Mouse (Mus musculus) retina, postnatal 1 day (tissue): ENCODE data around the gene Pold1.

Experiments used
- DNase-seq: peaks from one replicate; pipeline ENCODE4 v3.0.0-alpha.2; 2012

Pold1 gene

DNA sequence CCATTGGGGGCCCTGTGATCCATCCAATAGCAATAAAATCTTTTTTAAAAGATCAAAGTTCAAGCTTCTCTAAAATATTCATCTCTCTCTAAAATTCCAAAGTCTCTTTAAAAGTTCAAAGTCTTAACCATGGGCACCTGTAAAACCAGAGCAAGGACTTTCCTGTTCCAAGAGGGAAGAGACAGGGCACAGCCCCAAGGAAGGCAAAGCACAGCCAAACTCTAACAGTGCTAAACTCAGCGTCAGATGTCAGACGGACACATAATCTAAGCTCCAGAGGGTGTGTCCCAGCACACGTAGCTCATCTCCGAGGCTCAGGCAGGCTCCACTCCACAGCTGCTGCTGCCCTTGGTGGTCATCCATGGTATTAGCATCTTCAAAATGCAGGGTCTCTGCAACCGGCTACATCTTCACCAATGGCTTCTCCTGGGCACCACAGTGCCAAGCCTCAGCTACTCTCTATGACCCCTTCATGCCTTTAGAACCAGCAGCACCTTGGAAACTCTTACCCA lies 27.7 kb upstream of the Pold1 start:
- peak; percentile 20 for DNase-seq

DNA sequence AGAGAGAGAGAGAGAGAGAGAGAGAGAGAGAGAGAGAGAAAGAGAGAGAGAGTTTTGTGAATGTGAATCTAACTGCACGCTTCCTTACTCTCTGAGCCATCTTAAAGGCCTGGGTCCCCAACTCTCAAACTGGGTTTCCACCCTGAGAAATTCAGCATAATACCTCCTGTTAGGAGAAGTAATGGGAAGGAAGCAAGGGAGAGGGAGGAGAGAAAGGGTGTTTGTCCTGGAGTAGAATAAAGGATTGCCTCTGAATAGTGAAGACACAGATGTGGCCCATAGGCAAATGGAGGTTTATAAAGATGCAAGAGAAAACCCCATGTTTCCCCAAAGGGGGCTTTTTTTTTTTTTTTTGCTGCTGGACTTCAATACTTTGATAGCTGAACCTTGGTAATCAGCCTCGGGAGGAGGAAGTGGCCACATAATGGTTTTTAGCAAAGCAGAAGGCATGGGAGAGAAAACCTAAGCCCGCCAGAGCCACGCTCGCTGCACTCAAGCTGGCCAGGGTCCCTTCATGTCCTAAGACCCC lies 24.4 kb upstream of the Pold1 start:
- DNase-seq, result no peak

DNA sequence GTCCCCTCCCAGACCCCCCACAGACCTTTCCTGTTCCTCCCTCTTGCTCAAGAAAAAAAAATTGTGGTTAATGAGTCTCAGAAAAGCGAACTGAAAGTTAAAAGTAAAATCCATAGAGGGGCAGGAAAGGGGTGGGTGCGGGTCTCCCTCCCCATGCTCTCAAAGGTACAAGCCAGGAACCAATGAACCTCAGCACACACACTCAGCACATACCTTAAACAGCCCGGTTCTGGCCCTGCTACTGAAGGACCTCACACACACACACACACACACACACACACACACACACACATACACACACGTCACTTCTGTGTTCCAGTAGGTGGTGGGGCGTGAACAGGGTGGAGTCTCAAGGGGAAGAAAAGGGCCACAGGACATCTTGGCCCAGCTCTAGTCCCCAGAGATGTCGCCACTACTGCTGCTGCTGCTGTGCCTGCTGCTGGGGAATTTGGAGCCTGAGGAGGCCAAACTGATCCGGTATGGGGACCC lies 23.6 kb upstream of the Pold1 start, which contains the start of gene Napsa:
Gene Napsa (plus strand): TSS at position 168 of the 489 bp plus-strand sequence.
- DNase-seq, result no peak

DNA sequence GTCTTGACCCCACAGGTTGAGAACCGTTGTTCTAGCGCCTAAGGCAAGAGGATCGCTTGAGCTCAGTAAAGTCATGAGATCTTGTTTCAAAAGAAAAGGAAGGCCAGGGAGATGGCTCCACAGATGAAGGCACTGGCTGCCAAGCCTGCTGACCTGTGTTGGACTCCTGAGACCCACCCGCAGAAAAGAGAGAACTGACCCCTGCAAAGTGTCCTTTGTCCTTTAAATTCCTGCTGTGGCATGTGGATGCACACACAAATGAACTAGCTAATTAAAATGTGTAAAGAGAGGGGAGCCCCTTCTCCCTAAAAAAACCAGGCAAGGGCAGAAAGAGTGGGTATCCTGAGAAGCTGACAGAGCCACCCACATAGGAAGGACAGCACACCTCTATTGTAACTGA lies 23.2 kb upstream of the Pold1 start:
- DNase-seq, result no peak

DNA sequence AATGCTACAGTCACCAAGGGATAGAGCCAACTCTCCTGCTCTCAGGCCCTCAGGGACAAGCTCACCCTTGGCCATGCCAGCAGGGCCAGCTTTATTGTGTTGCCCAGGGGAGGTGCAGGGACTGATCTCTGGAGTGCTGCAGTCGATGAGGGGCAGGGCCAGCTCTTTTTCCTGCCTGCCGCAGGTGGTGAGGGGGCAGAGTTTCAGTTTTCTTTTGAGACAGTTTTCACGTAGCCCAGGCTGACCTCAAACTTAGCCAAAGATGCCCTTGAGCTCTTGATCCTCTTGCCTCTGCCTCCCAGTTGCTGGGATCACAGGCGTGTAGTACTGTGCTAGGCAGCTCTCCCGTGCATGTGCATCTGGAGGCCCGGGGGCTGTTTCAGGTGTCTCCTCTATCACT lies 22.3 kb upstream of the Pold1 start:
- DNase-seq, result no peak

DNA sequence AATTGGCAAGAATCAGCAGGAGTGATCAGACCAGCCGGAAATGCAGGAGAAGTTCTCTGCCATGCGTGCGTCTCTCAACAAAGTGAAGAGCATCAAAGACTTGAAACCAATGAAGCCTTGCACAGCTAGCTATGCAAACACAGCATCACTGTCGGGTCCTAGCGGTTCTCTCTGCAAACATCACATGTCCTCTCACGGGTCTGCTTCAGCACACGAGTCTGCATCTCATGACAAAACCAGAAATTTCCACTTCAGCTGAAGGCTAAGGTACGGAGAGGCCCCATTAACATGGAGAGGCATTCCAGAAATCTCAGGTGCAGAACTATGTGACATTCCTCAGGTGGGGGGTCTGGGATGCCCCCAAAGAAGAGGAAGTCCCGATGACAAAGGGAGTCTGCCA lies 20.2 kb upstream of the Pold1 start:
- no peak for DNase-seq

DNA sequence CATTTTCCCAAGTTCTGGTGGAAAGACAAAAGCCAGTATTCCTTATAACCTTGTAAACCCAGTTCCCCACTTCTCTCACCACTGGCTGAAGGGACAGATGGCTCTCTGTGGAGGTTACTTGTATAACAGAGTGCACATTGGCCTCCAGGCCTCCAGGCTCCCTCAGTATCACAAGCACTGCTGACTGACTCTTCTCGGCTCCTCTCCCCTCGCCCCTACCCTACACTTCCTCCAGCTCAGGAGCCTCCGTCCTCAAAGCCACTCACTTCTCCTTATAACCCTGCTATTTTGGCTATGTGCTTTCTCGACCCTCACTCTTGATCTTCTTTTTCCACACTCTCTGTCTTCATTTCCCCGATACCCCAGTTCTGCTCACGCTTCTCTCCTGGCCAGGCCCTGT lies 16.8 kb upstream of the Pold1 start:
- DNase-seq, result no peak

DNA sequence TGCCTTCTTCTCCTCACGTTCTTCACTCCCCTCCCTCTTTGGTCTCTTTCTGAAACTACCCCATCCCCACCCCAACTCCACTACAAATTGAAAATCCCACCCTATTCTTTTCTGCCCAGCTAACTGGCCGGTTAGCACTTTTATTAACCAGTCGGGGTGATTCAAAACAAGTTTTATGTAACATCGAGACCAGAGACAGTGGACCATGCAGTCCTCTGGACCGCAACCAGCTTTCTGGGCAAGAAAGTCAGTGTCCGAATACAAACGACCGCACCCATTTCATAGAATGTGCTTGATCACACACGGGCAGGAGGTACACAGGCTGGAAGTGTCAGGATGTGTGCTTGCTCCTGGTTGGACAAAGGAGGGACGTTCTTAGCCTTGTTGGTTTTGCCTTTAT lies 15.8 kb upstream of the Pold1 start:
- no peak for DNase-seq

DNA sequence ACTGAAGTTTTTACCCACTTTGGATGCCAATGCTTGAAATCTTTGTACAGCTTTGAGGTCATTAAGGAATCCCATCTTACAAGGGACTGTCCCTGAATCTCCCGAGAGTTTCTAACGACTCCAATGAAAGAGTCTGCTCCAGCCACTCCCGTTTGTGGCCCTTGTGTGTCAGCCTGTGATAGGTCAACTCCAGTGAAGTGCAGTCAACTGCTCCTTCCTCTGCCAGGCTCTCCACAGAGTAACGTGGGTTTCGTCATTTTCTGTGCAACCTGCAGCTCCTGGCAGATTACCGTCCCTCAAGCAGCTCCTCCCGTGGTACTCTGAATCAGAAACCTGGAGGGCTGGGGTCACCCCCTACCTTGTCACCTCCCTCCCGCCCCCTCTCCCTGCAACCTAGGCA lies 14.6 kb upstream of the Pold1 start:
- no peak for DNase-seq

DNA sequence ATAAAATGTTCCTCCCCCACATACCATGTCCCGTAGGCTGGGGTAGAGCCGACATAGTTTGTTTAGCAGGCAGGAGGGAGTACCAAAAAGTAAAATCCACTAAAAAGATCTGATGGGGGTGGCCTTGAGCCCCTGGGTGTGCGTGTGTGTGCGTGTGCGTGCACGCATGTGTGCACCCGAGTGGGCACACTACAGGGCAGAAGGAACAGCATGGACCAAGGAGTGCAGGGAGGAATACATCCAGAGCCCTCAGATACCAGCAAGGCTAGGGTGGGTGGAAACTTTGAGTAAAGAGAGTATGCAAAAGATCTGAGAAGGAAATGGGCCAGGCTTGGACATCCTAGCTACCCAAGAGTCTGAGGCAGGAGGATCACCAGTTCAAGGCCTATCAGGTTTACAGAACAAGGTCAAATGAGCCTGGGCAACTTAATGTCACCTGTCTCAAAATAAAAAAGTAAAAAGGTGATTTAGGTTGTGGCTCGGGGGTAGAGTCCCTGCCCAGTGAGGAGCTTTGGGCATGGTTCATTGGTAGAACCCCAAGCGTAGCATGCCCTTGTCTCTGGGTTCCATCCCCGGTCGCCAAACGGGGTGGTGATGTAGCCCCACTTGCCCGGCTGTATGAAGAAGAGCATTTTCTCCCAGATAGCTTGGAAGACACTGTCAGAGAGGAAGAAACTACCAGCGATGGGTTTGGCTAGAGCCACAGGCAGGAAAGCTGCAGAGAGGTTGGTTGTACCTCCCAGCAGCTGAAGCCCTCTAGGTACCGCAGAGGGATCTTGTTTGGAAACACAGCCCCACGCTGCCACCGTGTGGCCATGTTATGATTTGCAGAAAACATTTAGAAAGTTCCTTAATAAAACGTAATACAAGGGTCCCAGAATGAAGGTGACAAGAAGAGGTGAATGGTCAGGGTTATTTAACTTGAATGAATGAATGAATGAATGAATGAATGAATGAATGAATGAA lies 12.1 kb upstream of the Pold1 start:
- DNase-seq, result peak; percentile 86

DNA sequence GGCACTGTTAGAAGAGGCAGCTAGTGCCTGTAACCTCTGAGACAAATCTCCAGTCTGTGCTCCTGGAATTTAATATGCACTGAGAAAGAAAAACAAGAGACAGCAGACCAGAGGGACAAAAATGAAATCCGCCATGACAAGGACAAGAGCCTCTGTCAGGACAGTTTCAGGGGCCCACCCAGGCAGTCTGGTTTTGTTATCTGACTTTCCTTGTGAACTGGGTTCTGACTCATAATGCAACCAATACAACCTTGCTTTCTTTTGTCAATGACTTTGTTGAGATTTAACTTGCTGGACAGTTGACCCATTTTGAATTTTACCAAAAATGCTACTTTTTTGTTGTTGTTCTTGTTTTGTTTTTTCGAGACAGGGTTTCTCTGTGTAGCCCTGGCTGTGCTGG lies 9.0 kb upstream of the Pold1 start:
- DNase-seq, result no peak

DNA sequence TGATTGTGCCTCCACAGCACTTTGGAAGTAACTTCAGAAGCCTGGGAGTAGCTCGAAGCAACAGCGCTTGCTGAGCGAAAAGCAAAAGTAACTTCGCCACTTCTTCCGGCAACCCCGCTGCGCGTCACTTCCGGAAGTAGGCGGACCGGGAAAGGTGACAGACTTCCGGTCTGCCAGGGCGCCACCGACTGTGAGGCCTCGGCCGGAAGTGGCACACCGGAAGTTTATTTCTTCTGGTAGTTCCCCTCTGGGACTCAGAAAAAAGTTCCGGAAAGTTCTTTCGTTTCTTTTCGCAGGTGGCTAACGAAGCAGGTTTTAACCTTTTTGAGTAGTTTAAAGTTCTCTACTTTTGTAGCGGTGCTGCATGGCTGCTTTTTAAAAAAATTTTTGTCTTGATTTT lies 5.2 kb upstream of the Pold1 start, which contains the start of gene Nr1h2:
Gene Nr1h2 (minus strand): TSS at position 126 of the 400 bp plus-strand sequence.
- peak; percentile 97 for DNase-seq

DNA sequence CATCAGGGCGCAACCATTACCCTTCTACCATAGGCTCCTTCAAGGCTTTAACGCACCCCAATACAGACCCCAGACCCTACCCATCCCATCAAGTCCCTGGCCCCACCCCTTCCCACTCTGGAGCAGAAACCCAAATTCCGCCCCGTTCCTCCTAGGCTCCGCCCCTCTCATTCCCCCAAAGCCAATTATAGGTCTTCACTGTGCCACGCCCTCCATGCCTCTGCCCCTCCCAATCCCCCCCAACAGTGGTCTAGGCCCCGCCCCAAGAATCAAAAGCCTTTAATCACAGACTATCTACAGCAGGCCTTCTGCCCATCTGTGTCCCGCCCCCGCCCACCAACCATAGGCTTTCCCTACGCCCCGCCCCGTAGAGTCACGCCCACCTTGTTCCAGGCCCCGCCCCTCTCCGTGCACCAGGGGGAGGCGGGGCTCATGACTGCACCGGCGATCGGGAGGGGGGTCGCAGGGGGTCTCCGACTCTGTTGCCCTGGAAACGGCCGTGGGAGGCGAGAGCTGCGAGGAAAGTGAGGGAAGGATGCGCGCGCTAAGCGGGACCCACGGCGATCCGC lies 4.6 kb upstream of the Pold1 start:
- peak; percentile 96 for DNase-seq

DNA sequence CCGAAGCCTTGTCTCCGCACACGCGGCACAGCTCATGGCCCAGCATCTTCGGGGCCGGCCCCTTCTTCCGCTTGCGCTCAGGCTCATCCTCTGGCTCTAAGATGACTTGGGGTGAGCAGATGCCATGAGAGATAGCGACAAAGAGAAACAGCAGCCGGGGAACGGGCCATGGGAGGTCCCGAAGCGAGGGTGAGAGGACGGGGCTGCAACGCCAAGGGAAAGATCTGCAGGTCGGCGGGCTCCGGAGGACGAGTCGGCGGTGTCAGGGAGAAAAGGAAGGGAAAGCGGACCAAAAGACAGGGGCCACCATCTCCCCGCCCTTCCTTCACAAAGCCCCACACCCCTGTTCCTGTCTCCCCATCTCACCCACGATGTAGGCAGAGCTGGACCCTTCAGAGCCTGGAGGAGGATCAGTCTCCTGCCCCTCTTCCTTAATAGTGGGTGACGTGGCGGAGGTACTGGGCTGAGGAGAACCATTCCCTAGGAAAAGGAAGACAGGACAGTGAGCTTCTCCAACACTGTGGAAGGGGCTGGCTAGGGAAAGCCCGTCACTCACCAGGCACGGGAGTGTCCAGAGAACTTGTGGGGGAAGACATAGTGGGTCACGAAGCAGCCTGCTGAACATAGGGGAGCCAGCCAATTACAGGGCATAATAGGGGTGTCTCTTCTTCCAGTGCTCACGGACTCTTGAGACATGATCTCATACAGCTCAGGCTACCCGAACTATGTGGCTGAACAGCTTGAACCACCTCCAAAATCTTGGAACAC lies 3.7 kb upstream of the Pold1 start:
- no peak for DNase-seq

DNA sequence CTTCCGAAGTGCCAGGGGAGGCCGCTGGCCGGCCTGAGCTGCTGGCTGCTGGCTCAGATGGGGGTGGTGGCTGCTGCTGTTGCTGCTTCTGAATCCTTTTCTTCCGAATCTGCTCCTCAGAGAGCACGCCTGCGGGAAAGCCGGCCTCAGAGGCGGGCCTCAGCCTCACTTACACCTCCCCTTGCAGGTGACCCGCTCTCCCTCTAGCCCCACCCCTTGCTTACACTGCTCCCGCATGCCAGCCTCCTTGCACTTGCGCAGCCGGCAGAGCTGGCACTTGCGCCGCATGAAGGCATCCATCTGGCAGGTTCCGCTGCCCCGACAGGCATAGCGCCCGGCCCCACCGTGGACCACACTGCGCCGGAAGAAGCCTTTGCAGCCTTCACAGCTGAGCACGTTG lies 3.1 kb upstream of the Pold1 start:
- DNase-seq, result no peak

DNA sequence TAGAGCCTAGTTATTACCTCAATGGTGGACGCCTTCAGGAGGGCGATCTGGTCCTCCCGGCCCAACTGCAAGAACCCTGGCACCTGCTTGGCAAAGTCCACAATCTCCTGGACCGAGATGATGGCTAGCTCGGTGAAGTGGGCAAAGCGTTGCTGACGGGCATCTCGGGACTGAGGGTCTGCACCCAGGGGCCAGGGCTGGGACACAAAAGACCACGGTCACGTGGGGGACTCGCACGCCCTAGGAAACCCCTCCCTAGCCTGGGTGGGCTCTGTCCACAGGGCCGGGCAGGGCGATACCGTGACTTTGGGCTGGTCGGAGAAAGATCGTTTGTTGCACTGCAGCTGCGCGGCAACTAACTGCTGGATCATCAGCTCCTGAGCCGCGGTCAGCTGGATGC lies 2.7 kb upstream of the Pold1 start:
- DNase-seq, result no peak

DNA sequence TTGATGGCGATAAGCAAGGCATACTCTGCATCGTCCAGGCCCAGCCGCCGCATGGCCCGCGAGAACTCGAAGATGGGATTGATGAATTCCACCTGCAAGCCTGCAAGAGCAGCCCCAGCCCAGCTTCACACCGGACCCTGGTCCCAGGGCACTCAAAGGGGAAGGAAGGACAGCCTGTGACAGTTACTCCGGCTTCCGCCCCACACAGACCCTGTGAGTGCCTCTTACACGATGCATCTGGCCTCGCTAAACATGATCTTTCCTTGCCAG lies 1.7 kb upstream of the Pold1 start:
- DNase-seq, result no peak

DNA sequence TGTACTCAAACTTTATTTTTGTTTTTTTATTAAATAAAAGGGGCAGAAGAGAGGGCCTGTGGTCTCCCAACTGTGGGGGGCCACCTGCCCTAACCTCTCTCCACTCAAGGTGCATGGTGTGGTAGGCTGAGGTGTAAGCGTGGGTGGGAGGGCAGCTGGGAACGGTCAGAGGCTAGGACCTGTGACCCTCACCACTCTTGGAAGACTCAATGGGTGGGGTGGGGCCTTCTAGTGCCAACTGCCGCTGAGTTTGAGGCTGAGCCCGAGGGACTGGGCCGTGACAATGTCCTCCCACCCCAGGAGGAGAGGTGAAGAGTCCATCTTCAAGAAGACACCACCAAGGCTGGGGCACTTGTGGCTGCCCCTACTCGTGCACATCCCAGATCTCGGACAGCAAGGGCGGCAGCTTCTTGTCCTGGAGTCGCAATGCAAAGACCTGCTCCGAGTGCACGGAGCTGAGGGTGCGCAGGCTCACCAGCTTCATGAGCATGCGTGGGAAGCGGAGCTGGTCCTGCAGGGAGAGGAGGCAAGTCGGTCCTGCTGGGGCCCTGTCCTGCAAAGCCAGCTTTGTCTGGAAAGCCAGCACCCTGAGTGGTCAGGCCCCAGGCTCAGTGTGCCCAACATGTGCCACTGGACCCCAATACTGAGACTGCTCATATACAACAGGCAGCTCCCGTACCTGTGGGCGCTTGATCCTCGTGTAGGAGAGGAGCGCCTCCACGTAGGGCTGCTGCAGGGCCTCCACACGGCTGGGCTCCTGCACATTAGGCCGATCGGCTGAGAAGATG lies 1.2 kb upstream of the Pold1 start:
- no peak for DNase-seq

DNA sequence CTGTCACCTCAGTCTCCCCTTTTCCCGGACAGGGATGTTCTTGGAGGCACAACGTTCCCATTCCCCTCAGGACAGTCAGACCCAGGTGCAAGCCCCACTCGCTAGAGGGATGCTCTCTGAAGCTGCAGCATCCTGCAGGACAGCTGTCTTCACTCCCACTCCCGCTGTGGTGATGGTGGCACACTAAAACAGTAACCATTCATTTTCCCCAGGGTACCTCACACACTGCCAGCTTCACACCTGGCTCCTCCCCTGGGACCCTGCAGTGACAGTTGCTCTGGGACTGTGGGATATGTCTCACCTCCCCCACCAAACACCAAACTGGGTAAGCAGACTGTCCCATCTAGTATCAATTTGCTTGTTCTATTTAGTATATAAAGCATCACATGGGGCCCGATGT lies 924 bp downstream of the Pold1 start:
- no peak for DNase-seq

DNA sequence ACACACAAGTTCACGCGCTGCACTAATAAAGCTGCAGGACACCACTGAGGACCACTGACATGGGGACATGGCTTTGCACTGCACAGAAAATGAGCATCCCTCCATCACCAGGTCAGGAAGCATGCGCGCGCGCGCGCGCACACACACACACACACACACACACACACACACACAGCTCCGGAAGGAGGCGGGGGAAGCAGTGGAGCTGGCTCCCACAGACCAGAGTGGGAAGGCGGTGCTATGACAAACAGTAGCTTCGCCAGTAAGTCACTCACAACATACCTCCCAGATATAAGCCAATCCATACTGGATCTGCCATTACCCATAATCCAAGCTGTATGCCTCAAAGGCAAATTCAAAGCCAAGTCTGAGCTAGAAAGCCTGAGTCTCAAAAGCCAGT lies 1.6 kb downstream of the Pold1 start:
- no peak for DNase-seq

DNA sequence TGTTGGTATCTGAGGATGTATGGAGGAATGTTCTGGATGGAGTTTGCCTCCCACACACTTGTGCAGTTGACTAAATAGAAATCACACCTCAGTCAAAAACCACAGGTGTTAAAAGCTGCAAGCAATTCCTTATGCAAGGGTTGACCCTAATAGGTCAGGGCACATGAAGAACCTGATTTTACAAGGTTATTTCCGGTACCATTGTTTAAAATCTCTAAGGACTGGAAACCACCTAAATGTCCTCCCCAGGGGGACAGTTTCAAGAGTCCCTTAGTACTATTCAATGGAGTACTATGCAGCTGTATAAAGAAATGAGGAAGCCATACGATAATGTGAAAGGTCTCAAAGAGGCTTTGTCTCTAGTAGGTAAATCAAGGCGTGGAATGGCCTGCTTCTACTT lies 2.4 kb downstream of the Pold1 start:
- no peak for DNase-seq

DNA sequence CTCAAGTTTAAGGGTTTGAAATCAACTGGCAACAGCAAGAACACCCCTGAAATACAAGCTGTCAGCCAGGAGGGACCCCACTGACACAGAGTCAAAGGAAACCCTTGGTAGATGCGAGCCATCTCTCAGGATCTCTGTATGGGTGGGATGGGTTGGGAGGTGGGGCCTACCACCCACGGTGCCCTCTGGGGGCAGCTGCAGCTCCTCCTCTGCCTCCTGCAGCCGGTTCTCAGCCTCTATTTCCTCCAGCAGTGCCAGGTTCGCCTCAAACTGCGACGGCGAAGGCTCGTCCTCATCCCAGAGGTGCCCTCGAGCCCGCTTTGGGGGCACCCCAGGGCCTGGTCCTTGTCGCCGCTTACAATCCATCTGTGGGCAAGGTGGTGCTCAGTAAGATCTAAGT lies 5.6 kb downstream of the Pold1 start:
- DNase-seq, result no peak
